8 mouse cellular contexts compared by ENCODE assay signal in genomic region chr6:125426383-125427360, GRCm38 (mm10). TPM values are rescaled to one million over a fixed set of nuclear protein-coding genes. Genes with fewer than 3 reads are reported as not detected.
A peak's percentile ranks its signal among the peaks of the same experiment; 100 is the strongest.
DNase-seq lines count a peak whose midpoint lies in the region; ATAC-seq lines count a peak whose summit lies in the region.

No protein-coding gene starts in this region.

- peak overlapping the region; percentile 47 for H3K4me3 ChIP-seq in intestine, embryonic 15.5 days (replicated peaks)
- peak overlapping the region; percentile 58 for H3K4me3 ChIP-seq in midbrain, embryonic 10.5 days

- peak; percentile 78 for ATAC-seq in intestine, embryonic 15.5 days

- peak overlapping the region; percentile 98 for H3K4me2 ChIP-seq in intestine, embryonic 15.5 days (replicated peaks)

- H3K9me3 ChIP-seq in intestine, embryonic 15.5 days = no peaks in the 10 kb centered on the region
- H3K9me3 ChIP-seq in midbrain, embryonic 10.5 days (replicated peaks) = no peaks in the 10 kb centered on the region

- H3K36me3 ChIP-seq in intestine, embryonic 15.5 days = no peaks in the 10 kb centered on the region
- no peaks in the 10 kb centered on the region for H3K36me3 ChIP-seq in midbrain, embryonic 10.5 days

- H3K27me3 ChIP-seq in intestine, embryonic 15.5 days (replicated peaks) = no peaks in the 10 kb centered on the region
- peaks cover 17% of the 10 kb centered on the region for H3K27me3 ChIP-seq in midbrain, embryonic 10.5 days (ENCODE audit: low read depth, poor library complexity, severe bottlenecking)

- peak overlapping the region; percentile 65 for H3K9ac ChIP-seq in intestine, embryonic 15.5 days

- WGBS in intestine, embryonic 15.5 days = under 1% methylated on average over 25 of the region's 25 CpGs
- 3% methylated on average over 25 of the region's 25 CpGs for WGBS in midbrain, embryonic 10.5 days

- DNase-seq in adrenal gland, adult 18-20 months (ENCODE audit: low spot score in 2 of 2) = peak; percentile 81 to 85
- peak; percentile 92 for DNase-seq in embryo, embryonic 10.5 days (ENCODE audit: low spot score)
- peak; percentile 78 for DNase-seq in gastrocnemius, postnatal 25 days
- peak; percentile 63 to 65 for DNase-seq in left cerebral cortex, postnatal 36 days (ENCODE audit: low spot score in 2 of 2)
- peak; percentile 89 for DNase-seq in midbrain, embryonic 10.5 days (ENCODE audit: low spot score)
- DNase-seq in right cerebral cortex, postnatal 36 days (ENCODE audit: low spot score in 2 of 2) = peak; percentile 55 to 62
- peak; percentile 81 for DNase-seq in yolk sac, embryonic 10.5 days (ENCODE audit: low spot score)

- H3K4me1 ChIP-seq in intestine, embryonic 15.5 days (replicated peaks) = peaks cover 24% of the 10 kb centered on the region
- peaks cover 36% of the 10 kb centered on the region for H3K4me1 ChIP-seq in midbrain, embryonic 10.5 days

- intact Hi-C loops in left cerebral cortex, postnatal 36 days (cut with DNase I) = loop anchor here (2.0 kb wide), 1 partner anchor 72 kb away; no protein-coding TSS in a partner anchor

- peak overlapping the region; percentile 73; the same call in 1 of the 2 replicates for H3K27ac ChIP-seq in intestine, embryonic 15.5 days
- peak overlapping the region; percentile 88 for H3K27ac ChIP-seq in midbrain, embryonic 10.5 days (replicated peaks)

RNA-seq across cellular contexts. Expression of gene Plekhg6, which starts 46.1 kb away (rescaled TPM):
- under 1 TPM in 1 of 2 experiments, not detected in 1; 0.13 TPM for total RNA-seq in adrenal gland, adult 18-20 months (2021)
- total RNA-seq in gastrocnemius, postnatal 25 days (2021) = not detected
- 7.3 and 8.9 TPM in 2 replicates for polyA plus RNA-seq in intestine, embryonic 15.5 days (2015; fragmentation: Nextera tagmentation; extraction: Ambion mirVana)
- total RNA-seq in left cerebral cortex, postnatal 36 days (2021) = under 1 TPM; 0.11 to 0.30 TPM
- 0.12 and 0.15 TPM in 2 replicates for polyA plus RNA-seq in midbrain, embryonic 10.5 days (2016; fragmentation: Nextera tagmentation; extraction: Ambion mirVana)

Comparison
In these comparisons a context has a peak if more than half of its experiments do, and no peak if none do; other contexts are left out.
1. Peak in every context shown above with its lines: DNase-seq, ATAC-seq, H3K4me3 ChIP-seq and H3K27ac ChIP-seq.